Mouse (Mus musculus) left cerebral cortex, postnatal 10 days (tissue): ENCODE data around the gene Intu. TPM values are rescaled to one million over a fixed set of nuclear protein-coding genes. Genes with fewer than 3 reads are reported as not detected.

Experiments used
- DNase-seq, 2 experiments: peaks; one replicate each; pipeline ENCODE4 v3.0.0; 2021 to 2022; ENCODE audit warnings: low spot score in 2 of 2, mixed read lengths in 1 of 2; ENCODE audit errors: extremely low spot score in 1 of 2
- intact Hi-C: fragments of 180-260 bp; cut with DNase I; formaldehyde crosslinking; loops from one replicate; pipeline ENCODE4 v1.15.1; 2025
- total RNA-seq, 2 experiments: library from RNA; stranded (reverse); gene quantifications; 2 replicates each; pipeline ENCODE4 v1.2.3; 2021

The Intu gene
- total RNA-seq, 2 experiments from 2014 or later: 5.2 to 5.9 TPM

DNA sequence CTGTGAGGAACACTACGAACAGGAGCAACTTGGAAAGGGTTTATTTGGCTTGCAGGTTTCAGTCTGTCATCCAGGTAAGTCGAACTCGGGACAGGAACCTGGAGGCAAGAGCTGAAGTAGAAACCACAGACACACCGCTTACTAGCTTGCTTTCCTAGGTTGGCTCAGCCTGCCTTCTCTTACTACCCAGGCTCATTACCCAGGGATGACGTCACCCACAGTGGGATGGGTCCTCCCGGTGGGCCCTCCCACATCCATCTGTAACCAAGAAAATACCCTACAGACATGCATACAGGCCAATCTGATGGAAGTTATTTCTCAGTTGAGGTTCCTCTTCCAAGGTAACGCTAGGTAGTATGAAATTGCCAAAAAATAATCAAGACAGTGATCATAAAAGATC, 6.2 kb upstream of the Intu start:
- DNase-seq: no peak
- intact Hi-C loops: loop anchor here (5.0 kb wide), 1 partner anchor 1643 kb away; no protein-coding TSS in a partner anchor

DNA sequence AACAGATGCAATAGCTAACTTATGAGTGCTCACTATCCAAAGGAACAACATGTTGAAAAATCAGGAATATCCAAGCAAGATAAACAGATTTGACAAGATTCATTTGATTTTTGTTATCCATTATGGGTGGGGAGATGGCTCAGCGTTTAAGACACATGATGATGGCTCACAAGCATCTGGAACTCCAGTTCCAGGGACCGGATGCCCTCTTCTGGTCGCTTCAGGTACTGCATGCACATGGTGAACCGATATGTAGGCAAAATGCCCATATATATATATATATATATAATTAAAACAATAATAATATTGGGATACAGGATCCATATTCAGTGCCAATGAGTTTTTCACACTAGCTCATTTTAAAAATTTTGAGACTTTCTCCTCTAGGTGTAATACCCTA, 5.7 kb upstream of the Intu start:
- intact Hi-C loops: no loop called here
- peak in 1 of 2 experiments; percentile 57 for DNase-seq

DNA sequence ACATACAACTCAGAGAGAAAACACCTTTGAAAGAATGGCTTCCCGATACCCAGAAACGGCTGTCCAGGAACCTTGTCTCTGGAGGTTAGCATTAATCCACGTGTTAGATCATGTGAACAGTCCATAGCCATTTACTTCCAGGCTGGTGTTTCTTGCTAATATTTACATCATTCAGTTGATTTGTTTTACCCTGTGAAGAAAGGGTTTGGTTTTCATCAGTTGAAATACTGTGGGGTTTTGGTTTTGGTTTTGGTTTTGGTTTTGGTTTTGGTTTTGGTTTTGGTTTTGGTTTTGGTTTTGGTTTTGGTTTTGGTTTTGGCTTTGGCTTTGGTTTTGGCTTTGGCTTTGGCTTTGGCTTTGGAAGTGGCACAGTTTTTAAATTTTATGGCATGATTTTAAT, 5.0 kb upstream of the Intu start:
- no peak for DNase-seq
- intact Hi-C loops: no loop called here

DNA sequence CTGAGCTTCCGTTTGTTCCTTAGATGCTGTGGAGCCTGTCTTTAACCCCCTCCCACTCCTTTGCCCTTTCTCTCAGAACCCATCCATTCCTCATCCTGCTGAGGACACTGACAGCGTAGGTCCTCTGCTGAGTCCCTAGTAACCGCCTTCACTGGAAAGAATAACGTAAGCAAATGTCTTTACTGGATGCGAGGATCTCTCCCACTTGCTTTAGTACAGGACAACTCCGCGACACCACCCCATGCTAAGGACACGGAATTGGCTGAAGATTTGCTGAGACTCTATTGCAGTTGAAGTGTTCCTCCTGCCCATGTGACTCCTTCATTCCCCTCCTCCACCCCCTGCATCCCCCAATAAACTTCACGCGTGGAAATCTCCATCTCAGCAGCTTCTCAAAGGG, 3.9 kb upstream of the Intu start:
- no peak for DNase-seq
- intact Hi-C loops: no loop called here

- DNase-seq: no peak
- intact Hi-C loops: no loop called here
Measured at GRCm38 (mm10) chr3:40527976-40528950, 2.8 kb upstream of the Intu start.

DNA sequence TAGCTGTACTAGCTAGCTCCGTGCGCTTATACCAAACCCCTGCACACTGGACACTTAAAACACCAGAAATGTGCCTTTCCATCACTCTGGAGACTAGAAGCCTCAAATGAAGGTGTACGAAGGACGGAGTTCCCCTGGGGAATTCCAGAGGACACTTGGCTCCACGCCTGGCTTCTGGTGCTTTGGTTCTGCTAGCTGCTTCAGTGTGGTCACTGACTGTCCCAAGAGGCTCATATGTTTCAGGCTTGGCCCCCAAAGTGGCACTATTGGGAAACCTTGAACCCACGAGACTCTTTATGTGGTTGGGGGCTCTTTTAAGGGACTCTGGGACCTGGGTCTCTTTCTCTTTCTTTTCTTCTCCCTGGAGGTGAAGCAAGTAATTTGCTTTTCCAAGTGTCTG, 2.1 kb upstream of the Intu start:
- intact Hi-C loops: no loop called here
- no peak for DNase-seq

- no peak for DNase-seq
Measured at GRCm38 (mm10) chr3:40530845-40531244, 241 bp upstream of the Intu start.

DNA sequence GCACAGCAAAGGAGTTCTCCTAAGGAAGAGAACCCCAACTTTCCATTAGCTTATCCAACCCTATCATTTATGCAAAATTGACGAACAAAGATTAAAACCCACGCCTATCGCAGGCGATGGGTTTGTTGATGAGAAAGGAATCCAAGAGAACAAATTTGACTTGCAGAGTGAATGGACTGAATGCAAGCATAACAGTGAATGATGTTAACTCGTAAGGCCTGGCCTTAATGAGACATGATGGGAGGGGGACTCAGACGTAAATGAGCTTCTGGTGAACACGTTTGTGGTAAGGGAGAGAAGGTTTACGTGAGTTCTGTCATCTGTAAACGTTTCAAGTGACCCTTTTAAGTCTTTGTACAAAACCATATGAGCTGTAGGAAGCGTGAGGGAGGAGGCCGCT, 1.2 kb downstream of the Intu start:
- intact Hi-C loops: no loop called here
- DNase-seq: no peak

More at GRCm38 (mm10) chr3:40530845-40531244, 241 bp upstream of the Intu start:
- intact Hi-C loops: loop anchor here (2.0 kb wide), 1 partner anchor 214 kb away; the partner anchor contains the start of gene Hspa4l

- intact Hi-C loops: no loop called here
- no peak for DNase-seq
Measured at GRCm38 (mm10) chr3:40534141-40534540, 3.1 kb downstream of the Intu start.

- intact Hi-C loops: no loop called here
Measured at GRCm38 (mm10) chr3:40540567-40541554, 9.8 kb downstream of the Intu start.

DNA sequence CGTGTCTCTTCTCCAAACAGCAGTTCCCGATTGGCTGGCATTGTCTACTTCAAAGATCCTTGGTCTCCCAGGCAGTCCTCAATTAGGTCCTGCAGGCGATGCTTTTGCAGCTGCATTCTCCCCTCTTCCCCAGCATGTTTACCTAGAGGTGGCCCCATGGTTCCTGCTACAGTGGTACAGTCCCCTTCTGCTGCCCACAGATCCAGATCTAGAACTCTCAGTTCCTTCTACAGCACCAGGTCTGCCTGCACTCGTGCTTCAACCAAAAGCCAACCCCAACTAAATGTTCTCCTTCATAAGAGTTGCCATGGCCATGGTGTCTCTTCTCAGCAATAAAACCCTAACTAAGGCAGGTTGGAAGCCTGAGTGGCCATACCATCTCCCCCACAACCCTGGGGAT, 15.5 kb downstream of the Intu start:
- intact Hi-C loops: no loop called here
- no peak for DNase-seq

More at GRCm38 (mm10) chr3:40540567-40541554, 9.8 kb downstream of the Intu start:
- peak; percentile 85 to 92 for DNase-seq

- intact Hi-C loops: no loop called here
- DNase-seq: no peak
Measured at GRCm38 (mm10) chr3:40652941-40653352, 121.9 kb downstream of the Intu start.

DNA sequence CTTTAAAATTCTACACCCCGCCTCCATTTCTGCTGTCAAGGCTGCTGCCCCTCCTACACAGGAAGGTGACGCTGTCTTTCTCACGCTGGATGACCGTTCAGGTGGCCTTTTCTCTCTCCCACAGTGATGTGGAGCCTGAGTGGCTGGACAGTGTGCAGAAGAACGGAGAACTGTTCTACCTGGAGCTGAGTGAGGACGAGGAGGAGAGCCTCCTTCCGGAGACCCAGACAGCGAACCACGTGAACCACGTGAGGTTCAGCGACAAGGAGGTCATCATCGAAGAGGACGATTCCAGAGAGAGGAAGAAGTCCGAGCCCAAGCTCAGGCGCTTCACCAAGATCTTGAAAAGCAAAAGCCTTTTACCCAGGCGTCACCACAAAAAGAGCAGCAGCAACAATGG, 122.5 kb downstream of the Intu start:
- DNase-seq: no peak
- intact Hi-C loops: no loop called here

- intact Hi-C loops: no loop called here
- DNase-seq: peak in 1 of 2 experiments; percentile 38
Measured at GRCm38 (mm10) chr3:40654028-40654427, 122.9 kb downstream of the Intu start.

- intact Hi-C loops: no loop called here
Measured at GRCm38 (mm10) chr3:40655571-40655970, 124.5 kb downstream of the Intu start.

DNA sequence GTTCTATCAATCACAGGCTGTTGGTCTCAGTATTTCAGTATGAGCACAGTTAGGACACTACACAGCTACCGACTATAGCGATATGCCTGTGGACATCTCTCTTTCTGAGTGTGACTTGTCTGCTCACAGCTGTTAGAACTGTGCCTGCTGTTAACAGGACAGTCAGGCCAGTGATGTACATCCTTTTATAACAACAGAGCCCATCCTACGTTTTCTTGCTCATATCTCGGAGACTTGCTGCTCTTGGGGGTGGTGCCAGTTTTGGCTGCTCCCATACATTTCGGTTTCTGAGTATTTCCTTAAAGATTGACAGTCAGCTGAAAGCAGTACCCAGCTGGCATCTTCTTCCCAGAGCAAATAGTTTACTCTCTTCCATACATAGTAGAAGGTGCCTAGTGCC, 125.3 kb downstream of the Intu start:
- DNase-seq: no peak

More at GRCm38 (mm10) chr3:40655571-40655970, 124.5 kb downstream of the Intu start:
- no peak for DNase-seq

DNA sequence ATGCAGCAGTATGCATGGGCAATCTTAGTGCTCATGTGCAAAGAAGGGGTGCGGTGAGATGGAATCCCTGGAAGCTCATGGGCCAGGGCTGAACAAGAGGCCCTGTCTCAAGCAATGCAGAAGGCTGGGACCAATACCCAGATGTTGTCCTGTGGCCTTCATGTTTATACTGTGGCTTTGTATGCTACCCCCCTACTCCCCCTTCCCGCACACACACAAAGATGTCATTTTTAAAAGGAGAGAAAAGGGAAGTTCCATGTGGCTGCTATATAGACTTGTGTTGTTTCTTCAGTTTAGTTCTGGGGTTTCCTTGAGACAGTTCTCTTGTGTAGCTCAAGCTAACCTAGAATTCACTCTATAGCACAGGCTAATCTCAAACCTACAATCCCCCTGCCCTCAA, 129.1 kb downstream of the Intu start:
- DNase-seq: no peak
- intact Hi-C loops: no loop called here

More for the DNA sequence above, 125.3 kb downstream of the Intu start:
- intact Hi-C loops: no loop called here

DNA sequence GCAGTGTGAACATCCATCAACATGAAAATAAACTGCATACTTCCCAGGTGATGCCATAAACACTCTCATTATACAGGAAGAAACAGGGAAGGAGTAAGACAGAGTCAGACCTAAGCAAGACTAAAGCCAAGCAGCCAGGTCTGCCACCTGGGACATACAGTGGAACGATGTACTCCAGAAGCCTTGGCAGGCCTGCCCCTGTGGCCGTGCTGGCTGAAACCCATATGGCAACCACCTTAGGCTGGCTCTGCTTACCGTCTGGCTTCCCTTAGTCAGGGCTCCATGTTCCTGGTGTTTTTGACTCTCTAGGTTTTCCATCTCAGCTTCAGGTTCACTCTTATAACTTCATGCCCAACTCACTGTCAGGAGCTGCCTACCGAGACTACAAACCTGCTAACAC, 135.0 kb downstream of the Intu start:
- intact Hi-C loops: no loop called here
- DNase-seq: no peak
